ENCODE assay signal across 8 mouse cellular contexts in the genomic region with DNA sequence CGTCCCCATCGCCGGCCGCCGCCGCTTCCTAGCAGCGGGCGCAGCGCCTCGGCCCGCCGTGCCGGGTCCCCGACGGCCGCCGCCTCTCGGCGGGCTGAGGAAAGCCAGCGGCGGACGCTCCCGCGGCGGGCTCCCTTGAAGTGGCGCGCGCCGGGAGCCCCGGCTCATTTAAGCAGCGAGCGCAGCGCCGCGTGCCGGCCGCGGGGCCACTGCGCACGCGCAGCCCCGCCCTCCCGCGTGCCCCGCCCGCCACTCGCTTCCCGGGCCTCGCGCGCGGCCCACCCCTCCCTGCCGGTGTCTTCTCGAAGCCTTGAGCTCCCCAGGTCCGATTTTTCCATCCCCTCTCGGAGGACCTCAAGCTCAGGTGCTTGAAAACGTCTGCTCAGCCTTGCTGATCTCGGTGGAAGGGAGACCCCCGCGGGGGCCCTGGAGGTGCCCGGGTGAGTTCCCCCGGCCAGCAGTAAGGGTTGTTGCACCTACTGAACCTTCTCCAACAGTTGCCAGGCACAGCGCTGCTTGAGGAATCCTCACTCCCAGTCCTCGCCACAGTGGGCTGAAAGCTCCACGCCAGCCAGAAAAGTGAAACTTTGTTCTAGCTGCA. TPM values are rescaled to one million over a fixed set of nuclear protein-coding genes. Genes with fewer than 3 reads are reported as not detected.
DNase-seq lines count a peak whose midpoint lies in the region; ATAC-seq and TF ChIP-seq lines count a peak whose summit lies in the region.

Neto2 (minus strand) TSS at position 174 of the 601 bp plus-strand sequence.

- WGBS in hindbrain, postnatal 0 days: 2% methylated on average over 32 of the region's 65 CpGs
- 2% methylated on average over 52 of the region's 65 CpGs for WGBS in macrophage (ENCODE audit: missing documents)

- no peak for TF ChIP-seq CTCF in hindbrain, postnatal 0 days (IDR thresholded peaks at IDR 0.05; ENCODE audit: low read depth)
- TF ChIP-seq CTCF in left cerebral cortex, adult 2 months (IDR thresholded peaks at IDR 0.05): no peak

- H3K9ac ChIP-seq in hindbrain, postnatal 0 days (replicated peaks; ENCODE audit: low read length): peak within 1 kb of the TSS; percentile 84

- H3K4me3 ChIP-seq in hindbrain, postnatal 0 days (ENCODE audit: low read length): peak within 1 kb of the TSS; percentile 79
- peak within 1 kb of the TSS; percentile 75 for H3K4me3 ChIP-seq in left cerebral cortex, adult 2 months
- H3K4me3 ChIP-seq in macrophage (ENCODE audit: inconsistent target): peak within 1 kb of the TSS; percentile 21; the same call in 1 of the 2 replicates

- H3K79me2 ChIP-seq in macrophage (ENCODE audit: inconsistent target): no peaks in the 10 kb centered on the region

- intact Hi-C loops in left cerebral cortex, adult 2 months (cut with DNase I): loop anchor here (1.0 to 5.0 kb wide), 5 partner anchors 141 to 884 kb away; partner anchors contain the start of genes Itfg1 and Phkb

- H3K27ac ChIP-seq in hindbrain, postnatal 0 days: peak within 1 kb of the TSS; percentile 94
- peak within 1 kb of the TSS; percentile 80 for H3K27ac ChIP-seq in left cerebral cortex, adult 2 months
- no peak within 1 kb of the TSS for H3K27ac ChIP-seq in macrophage

- no peaks in the 10 kb centered on the region for H3K4me1 ChIP-seq in hindbrain, postnatal 0 days (ENCODE audit: insufficient read depth, low read length)

- H3K9me3 ChIP-seq in hindbrain, postnatal 0 days (ENCODE audit: low read length): no peaks in the 10 kb centered on the region

- ATAC-seq in hindbrain, postnatal 0 days: peak; percentile 93

- H3K36me3 ChIP-seq in hindbrain, postnatal 0 days (ENCODE audit: insufficient read depth, low read length): no peaks in the 10 kb centered on the region
- H3K36me3 ChIP-seq in macrophage (ENCODE audit: inconsistent target): no peaks in the 10 kb centered on the region

- H3K4me2 ChIP-seq in hindbrain, postnatal 0 days (ENCODE audit: low read depth, low read length): peak within 1 kb of the TSS; percentile 70

- H3K27me3 ChIP-seq in hindbrain, postnatal 0 days (ENCODE audit: insufficient read depth, low read length): no peaks in the 10 kb centered on the region

- peak; percentile 74 for DNase-seq in T-cell, adult 2 months (ENCODE audit: low spot score)
- peak; percentile 80 to 84 for DNase-seq in cerebellum, postnatal 36 days
- DNase-seq in frontal cortex, postnatal 36 days (ENCODE audit: low spot score in 2 of 2): peak; percentile 72 to 75
- peak; percentile 95 for DNase-seq in hindbrain, postnatal 0 days (ENCODE audit: low spot score)
- peak; percentile 82 to 87 for DNase-seq in left cerebral cortex, adult 2 months (ENCODE audit: extremely low spot score in 1 of 2, low spot score in 2 of 2)
- DNase-seq in right cerebral cortex, adult 18-20 months: peak; percentile 77
- peak; percentile 49 for DNase-seq in urinary bladder, adult 2 months (ENCODE audit: low spot score)

RNA-seq across cellular contexts. Expression of gene Neto2, which starts in this region (rescaled TPM):
- total RNA-seq in hindbrain, postnatal 0 days (2014; rRNA removed): 111 and 122 TPM in 2 replicates
- polyA plus RNA-seq in hindbrain, postnatal 0 days (2015; fragmentation: Nextera tagmentation; extraction: Ambion mirVana): 49.0 and 51.7 TPM in 2 replicates
- total RNA-seq in left cerebral cortex, adult 2 months (2021): 10 to 100 TPM; 57.2 to 61.0 TPM
- total RNA-seq in macrophage (2018; cell fraction: chromatin; rRNA removed): under 1 TPM in 16 of 26 experiments, not detected in 10; 0.10 to 0.47 (median 0.28) TPM
- under 1 TPM; 0.06 to 0.34 (median 0.19) TPM for total RNA-seq in macrophage (2018; cell fraction: cytosol; rRNA removed)
- total RNA-seq in macrophage (2018; cell fraction: nucleus; rRNA removed): 1 to 10 TPM in 1 of 26 experiments, under 1 TPM in 20, not detected in 5; 0.11 to 1.7 (median 0.18) TPM
- polyA plus RNA-seq in macrophage (2018): 0.05 to 1.1 TPM (median 0.26 TPM) in 3 replicates
- polyA plus RNA-seq in urinary bladder, adult 2 months (2012; rRNA removed): 3.5 and 3.7 TPM in 2 replicates

Comparison
In these comparisons a context has a peak if more than half of its experiments do, and no peak if none do; other contexts are left out.
1. RNA of gene Neto2 (polyA plus RNA-seq): 49.0 to 51.7 TPM in hindbrain, postnatal 0 days; 3.5 to 3.7 TPM in urinary bladder, adult 2 months and 0.05 to 1.1 TPM in macrophage; every median in the first group is over 10 times any median in the second.
2. H3K4me3 ChIP-seq: peak in every context shown above with its lines; median percentile 79 in hindbrain, postnatal 0 days; 75 in left cerebral cortex, adult 2 months; 21 in macrophage.
3. Peak in every context shown above with its lines, with median percentiles within 50 percentile points of each other: DNase-seq.